Mouse (Mus musculus) C2C12 (cell line): ENCODE results near the gene Zfp507. TPM values are rescaled to one million over a fixed set of nuclear protein-coding genes. Genes with fewer than 3 reads are reported as not detected.

Experiments used
- H3K27me3 ChIP-seq: one replicate; pipeline ENCODE4 v1.6.1; 2011; ENCODE audit not compliant: control insufficient read depth, insufficient read depth, insufficient read length
- H3K36me3 ChIP-seq: one replicate; pipeline ENCODE4 v1.6.1; 2011; ENCODE audit not compliant: control insufficient read depth, insufficient read depth
- H3K4me3 ChIP-seq: one replicate; pipeline ENCODE4 v1.5.1; 2011; ENCODE audit warnings: mild to moderate bottlenecking, control low read depth; ENCODE audit not compliant: poor library complexity, insufficient read depth, severe bottlenecking
- H3K79me2 ChIP-seq: one replicate; pipeline ENCODE4 v1.6.1; 2011; ENCODE audit not compliant: control insufficient read depth, insufficient read depth
- H3K79me3 ChIP-seq: one replicate; pipeline ENCODE4 v1.6.1; 2011; ENCODE audit warnings: low read depth, control low read depth
- H3ac ChIP-seq: one replicate; pipeline ENCODE3; 2011; ENCODE audit warnings: low read depth; ENCODE audit not compliant: control insufficient read depth, insufficient read length
- CEBPB ChIP-seq: IDR thresholded peaks from one replicate; pipeline ENCODE4 v1.6.1; 2011; ENCODE audit warnings: low read depth, mild to moderate bottlenecking, control low read depth, moderate library complexity
- CTCF ChIP-seq: IDR thresholded peaks from one replicate; pipeline ENCODE4 v1.5.1; 2011; ENCODE audit not compliant: control insufficient read depth, insufficient read depth, insufficient read length
- FOSL1 ChIP-seq: IDR thresholded peaks from one replicate; pipeline ENCODE4 v1.8.0; 2011; ENCODE audit warnings: mild to moderate bottlenecking, low read length; ENCODE audit not compliant: poor library complexity, insufficient read depth, severe bottlenecking
- MAX ChIP-seq: IDR thresholded peaks from one replicate; pipeline ENCODE4 v1.6.1; 2011; ENCODE audit warnings: mild to moderate bottlenecking, control low read depth
- MYOD1 ChIP-seq: IDR thresholded peaks from one replicate; pipeline ENCODE4 v1.6.1; 2011; ENCODE audit warnings: low read depth; ENCODE audit not compliant: control insufficient read depth, insufficient read length
- MYOG ChIP-seq: IDR thresholded peaks from one replicate; pipeline ENCODE4 v1.6.1; 2011; ENCODE audit not compliant: control insufficient read depth, insufficient read length; ENCODE audit errors: extremely low read depth
- USF1 ChIP-seq: IDR thresholded peaks from one replicate; pipeline ENCODE4 v1.6.1; 2011; ENCODE audit warnings: low read depth, mild to moderate bottlenecking, control low read depth, moderate library complexity
- polyA plus RNA-seq: library from polyadenylated mRNA; unstranded; fragments of >200 nt; fragmentation: generic; extraction: Trizol; gene quantifications from one replicate; pipeline ENCODE4 v1.2.1, GENCODE M21; 2012; ENCODE audit warnings: missing spikeins

Zfp507 gene
- polyA plus RNA-seq, 1 experiment = 7.9 TPM

- Histone ChIP-seq H3ac (peak overlapping the region; percentile 83), H3K4me3 (peak overlapping the region; percentile 51), H3K79me3 (no peaks in the 10 kb centered on the region), H3K36me3 (peaks cover 9% of the 10 kb centered on the region), H3K27me3 (no peaks in the 10 kb centered on the region), H3K79me2 (no peaks in the 10 kb centered on the region)
- TF ChIP-seq MYOD1 (no peak), USF1 (no peak), FOSL1 (no peak), MYOG (no peak)
These were observed 49.3 kb downstream of the Zfp507 start for GRCm38 (mm10) chr7:35753319-35754032.

- H3K79me2 ChIP-seq = no peaks in the 10 kb centered on the region
- TF ChIP-seq CTCF (no peak), MYOD1 (no peak), MAX (no peak), CEBPB (no peak), USF1 (no peak), FOSL1 (no peak)
- H3K36me3 ChIP-seq = peaks cover 20% of the 10 kb centered on the region
- H3ac ChIP-seq = no peak overlapping the region
- H3K79me3 ChIP-seq = no peaks in the 10 kb centered on the region
- H3K27me3 ChIP-seq = no peaks in the 10 kb centered on the region
- no peak overlapping the region for H3K4me3 ChIP-seq
These were observed 51.9 kb downstream of the Zfp507 start for GRCm38 (mm10) chr7:35750873-35751272.

DNA sequence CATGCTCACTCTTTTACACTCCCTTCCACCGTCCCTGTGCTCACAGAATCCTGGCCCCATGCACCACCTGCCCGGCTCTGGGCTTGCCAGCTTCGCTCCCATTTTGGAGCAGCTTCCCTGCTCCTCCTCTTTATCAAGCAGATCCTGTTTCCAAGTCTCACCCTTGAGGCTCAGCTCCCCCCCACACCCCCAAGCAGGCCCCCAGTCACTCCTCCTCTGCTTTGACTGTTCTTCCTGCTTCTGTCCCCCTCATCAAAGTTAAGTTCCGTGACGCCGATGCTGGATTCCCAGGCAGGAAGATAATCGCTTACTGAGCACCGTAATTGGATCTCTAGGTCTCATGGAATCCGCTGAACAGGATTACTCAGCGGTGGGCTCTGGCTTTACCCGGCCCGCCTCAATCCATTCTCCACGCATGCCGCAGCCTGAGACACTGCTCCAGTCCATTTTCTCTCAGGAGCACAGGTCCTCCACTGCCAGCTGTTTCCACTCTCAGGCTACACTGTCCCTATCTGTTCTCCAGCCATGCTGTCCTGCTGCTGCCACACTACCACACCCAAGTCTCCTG is 55.3 kb downstream of the Zfp507 start:
- Histone ChIP-seq H3ac (peak overlapping the region; percentile 10), H3K4me3 (no peak overlapping the region), H3K79me3 (no peaks in the 10 kb centered on the region), H3K27me3 (no peaks in the 10 kb centered on the region), H3K79me2 (no peaks in the 10 kb centered on the region), H3K36me3 (peaks cover 28% of the 10 kb centered on the region)
- TF ChIP-seq MYOG (no peak), CEBPB (no peak), MYOD1 (no peak), USF1 (no peak), MAX (no peak), FOSL1 (no peak), CTCF (no peak)

DNA sequence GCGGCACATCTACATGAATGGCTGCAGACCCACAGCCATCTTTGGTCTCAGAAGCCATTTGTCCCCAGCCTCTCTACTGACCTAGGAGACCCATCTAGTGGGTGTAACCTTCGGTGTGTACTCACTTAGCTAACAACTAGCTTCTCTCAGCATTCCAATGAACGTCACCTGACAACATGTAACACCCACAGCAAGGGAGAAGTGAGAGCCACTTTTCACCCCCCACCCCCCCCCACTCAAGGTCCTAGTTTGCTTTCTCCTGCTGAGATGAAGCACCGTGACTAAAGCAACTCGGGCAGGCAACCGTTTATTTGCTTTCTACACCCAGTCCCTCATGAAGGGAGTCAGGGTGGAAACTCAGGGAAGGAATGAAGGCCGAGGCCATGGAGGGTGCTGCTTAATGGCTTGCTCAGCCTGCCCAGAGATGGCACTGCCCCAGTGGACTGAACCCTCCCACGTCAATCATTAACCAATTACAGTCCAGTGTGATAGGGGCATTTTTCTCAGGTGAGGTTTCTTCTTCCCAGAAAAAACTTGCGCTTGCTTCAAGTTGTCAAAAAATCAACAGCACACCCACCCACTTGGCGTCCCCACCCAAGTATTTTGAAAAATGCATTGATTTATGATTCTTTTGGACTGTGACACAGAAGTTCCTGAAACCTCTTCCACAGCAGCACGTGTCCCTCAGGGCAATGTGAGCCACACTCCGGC is 56.0 kb downstream of the Zfp507 start:
- no peak overlapping the region for H3K4me3 ChIP-seq

DNA sequence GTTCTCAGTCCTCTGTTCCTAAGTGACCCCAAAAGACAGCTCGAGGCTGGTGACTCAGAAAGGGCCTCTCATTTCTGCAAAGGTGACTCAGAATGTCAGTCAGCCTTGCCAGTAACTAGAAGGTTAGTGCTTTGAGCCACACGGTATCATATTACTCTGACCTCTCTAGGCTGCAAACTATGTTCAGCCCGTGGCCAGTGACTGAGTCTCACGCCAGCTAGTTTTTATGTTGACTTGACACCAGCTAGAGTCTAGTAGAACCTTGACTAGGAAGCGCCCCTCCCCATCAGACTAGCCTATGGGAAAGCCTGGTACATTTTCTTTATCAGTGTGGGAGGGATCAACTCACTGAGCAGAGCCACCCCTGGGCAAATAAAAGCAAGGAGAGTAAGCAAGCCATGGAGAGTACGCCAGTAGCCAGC is 57.5 kb downstream of the Zfp507 start:
- peak; percentile 41 for TF ChIP-seq FOSL1
- no peak for TF ChIP-seq USF1
- TF ChIP-seq MAX = no peak
- TF ChIP-seq MYOG = no peak
- no peak for TF ChIP-seq CEBPB
- no peak for TF ChIP-seq CTCF
- TF ChIP-seq MYOD1 = peak; percentile 40
- Histone ChIP-seq H3K79me3 (no peaks in the 10 kb centered on the region), H3K36me3 (peaks cover 27% of the 10 kb centered on the region), H3K27me3 (no peaks in the 10 kb centered on the region), H3K79me2 (no peaks in the 10 kb centered on the region), H3K4me3 (no peak overlapping the region), H3ac (no peak overlapping the region)

More for the DNA sequence above, 56.0 kb downstream of the Zfp507 start:
- Histone ChIP-seq H3K27me3 (no peaks in the 10 kb centered on the region), H3K79me3 (no peaks in the 10 kb centered on the region), H3ac (no peak overlapping the region), H3K79me2 (no peaks in the 10 kb centered on the region), H3K36me3 (peaks cover 31% of the 10 kb centered on the region)
- TF ChIP-seq USF1 = no peak
- TF ChIP-seq MYOG = no peak
- no peak for TF ChIP-seq MYOD1
- TF ChIP-seq MAX = no peak
- TF ChIP-seq FOSL1 = no peak
- TF ChIP-seq CEBPB = no peak
- no peak for TF ChIP-seq CTCF
